Mouse (Mus musculus): Measurements from ENCODE around the gene Cd300lb.

- TF ChIP-seq SMC3 (IDR thresholded peaks at IDR 0.05; ENCODE audit: low read depth, low read length) (no peak), MAFK (IDR thresholded peaks at IDR 0.05; ENCODE audit: borderline replicate concordance, low read depth, low read length) (no peak), ZNF384 (IDR thresholded peaks at IDR 0.05; ENCODE audit: low read depth, low read length) (no peak), MEF2A (IDR thresholded peaks at IDR 0.05; ENCODE audit: extremely low read depth, insufficient replicate concordance, low read depth, low read length, poor library complexity, severe bottlenecking) (no peak), EP300 (IDR thresholded peaks at IDR 0.05; ENCODE audit: low read depth in 1 of 2, low read length in 2 of 2) (no peak), MAZ (IDR thresholded peaks at IDR 0.05; ENCODE audit: low read depth, low read length) (no peak), POLR2A (IDR thresholded peaks at IDR 0.05; ENCODE audit: control insufficient read depth in 1 of 2, insufficient read depth in 1 of 2, low read depth in 1 of 2, low read length in 2 of 2, poor library complexity in 1 of 2) (no peak), CHD1 (IDR thresholded peaks at IDR 0.05; ENCODE audit: low read depth, low read length) (no peak)
Observed at GRCm38 (mm10) chr11:114929581-114929980, 4.6 kb downstream of the Cd300lb start.
